Mouse (Mus musculus) bone marrow macrophage, adult 2 months (primary cell): Measurements from ENCODE around the gene Hip1r.

Experiments used
- CTCF ChIP-seq: IDR thresholded peaks from 2 replicates; pipeline ENCODE4 v1.5.1; 2012; ENCODE audit warnings: low read depth, mild to moderate bottlenecking, low read length, moderate library complexity
- POLR2A ChIP-seq: IDR thresholded peaks from 2 replicates; pipeline ENCODE4 v1.6.1; 2012; ENCODE audit warnings: mild to moderate bottlenecking, low read depth, low read length, borderline replicate concordance

GRCm38 (mm10) chr5:124013747-124014146 lies 40.3 kb downstream of the Hip1r start:
- TF ChIP-seq CTCF (no peak), POLR2A (no peak)
